Mouse (Mus musculus): ENCODE measurements around the gene Cops3. TPM values are rescaled to one million over a fixed set of nuclear protein-coding genes. Genes with fewer than 3 reads are reported as not detected.

The Cops3 gene
- polyA plus RNA-seq, 1 experiment: 24.5 TPM

DNA sequence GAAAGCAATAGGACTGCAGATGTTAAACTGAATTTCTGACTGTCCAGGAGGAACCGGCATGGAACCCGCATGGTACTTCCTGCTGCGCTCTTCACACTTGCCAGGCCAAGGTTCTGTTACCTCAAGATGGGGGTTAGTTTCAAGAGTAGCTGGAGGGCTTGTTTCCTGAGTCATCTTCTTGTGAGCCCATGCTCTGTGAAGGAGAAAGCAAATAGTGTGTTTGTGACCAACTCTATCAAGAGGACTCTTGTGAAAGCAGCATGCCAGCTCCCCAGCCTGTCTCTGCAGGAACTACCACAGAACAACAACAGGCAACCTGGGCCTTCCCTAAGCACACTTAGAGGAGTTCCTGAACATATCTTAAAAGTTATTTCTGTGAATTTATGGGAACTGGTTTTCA lies 21.7 kb downstream of the Cops3 start:
- TF ChIP-seq GATA1 (IDR thresholded peaks at IDR 0.05; ENCODE audit: low read length): no peak

DNA sequence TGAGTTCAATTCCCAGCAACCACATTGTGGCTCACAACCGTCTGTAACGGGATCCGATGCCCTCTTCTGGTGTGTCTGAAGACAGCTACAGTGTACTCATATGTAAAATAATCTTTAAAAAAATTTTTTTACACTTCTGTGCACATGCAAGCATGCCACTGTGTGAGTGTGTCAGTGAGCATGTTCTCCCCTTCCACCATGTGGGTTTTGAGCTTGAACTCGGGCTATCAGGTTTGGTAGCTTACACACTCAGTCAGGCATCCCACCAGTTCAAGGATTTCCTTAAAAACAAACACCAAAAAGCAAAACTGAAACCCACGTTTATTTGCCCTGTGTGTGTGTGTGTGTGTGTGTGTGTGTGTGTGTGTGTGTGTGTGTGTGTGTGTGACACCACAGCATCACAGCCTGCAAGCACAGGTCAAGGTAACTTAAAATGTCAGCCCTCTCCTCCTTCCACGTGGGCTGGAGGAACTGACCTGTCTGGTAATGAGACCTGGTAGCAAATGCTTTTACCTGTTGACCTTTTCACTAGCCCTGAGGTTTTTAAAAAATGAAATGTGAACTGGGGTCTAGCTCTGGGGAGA lies 24.1 kb downstream of the Cops3 start:
- TF ChIP-seq GATA1 (IDR thresholded peaks at IDR 0.05; ENCODE audit: low read length): no peak

DNA sequence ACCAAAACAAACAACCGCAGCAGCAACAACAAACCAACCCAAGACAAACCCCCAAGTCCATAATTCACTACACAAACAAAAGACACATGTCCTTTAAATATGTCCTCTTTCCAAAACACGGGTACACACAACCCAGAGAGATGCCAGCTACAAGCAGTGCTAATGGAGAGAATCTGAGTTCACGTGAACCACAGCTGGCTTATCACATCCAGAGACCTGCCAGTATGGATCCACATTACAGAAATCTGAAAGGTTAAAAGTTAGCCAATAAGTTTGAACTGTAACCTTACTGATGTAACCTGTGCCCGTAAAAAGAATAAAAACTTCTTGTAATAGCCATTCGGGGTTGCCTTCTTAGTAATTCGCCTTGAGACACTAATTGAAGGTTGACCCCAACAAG lies 24.7 kb downstream of the Cops3 start:
- TF ChIP-seq GATA1 (IDR thresholded peaks at IDR 0.05; ENCODE audit: low read length): no peak

DNA sequence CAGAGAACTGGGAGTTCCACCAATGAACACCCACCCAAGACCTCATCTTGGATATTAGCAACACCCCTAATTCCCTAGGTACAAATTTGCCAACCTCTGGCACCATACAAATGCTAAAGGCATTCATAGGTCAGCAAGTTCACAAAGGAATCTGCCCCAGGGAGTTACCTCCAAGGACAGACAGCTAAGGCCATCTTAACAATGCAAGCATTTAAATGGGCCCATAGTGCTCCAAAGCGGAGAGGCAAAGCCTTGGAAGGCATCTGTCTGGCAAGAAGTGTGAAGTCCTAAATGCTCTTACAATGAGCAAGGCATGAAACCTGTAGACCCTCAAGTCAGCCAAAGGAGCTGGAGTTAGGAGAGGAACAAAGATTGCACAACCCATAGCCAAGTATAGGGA lies 25.3 kb downstream of the Cops3 start:
- TF ChIP-seq GATA1 (IDR thresholded peaks at IDR 0.05; ENCODE audit: low read length): no peak

DNA sequence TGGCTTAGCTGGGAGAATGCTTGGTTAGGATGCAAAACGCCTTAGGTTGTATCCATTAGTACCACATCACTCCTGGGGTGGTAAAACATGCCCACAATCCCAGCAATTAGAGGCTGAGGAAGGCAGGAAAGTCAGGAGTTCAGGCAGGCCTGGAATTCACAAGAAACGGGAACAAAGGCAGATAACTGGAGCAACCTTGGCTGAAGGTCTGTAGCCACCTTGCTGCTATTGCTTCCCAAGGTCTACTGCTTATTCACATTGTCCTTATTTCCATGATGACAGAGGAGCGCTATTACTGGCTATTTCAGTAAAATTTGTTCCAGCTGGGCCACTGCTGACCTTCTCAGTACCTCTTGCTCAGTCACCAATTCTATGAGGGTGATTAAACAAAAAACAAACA lies 26.4 kb downstream of the Cops3 start:
- TF ChIP-seq GATA1 (IDR thresholded peaks at IDR 0.05; ENCODE audit: low read length): no peak

DNA sequence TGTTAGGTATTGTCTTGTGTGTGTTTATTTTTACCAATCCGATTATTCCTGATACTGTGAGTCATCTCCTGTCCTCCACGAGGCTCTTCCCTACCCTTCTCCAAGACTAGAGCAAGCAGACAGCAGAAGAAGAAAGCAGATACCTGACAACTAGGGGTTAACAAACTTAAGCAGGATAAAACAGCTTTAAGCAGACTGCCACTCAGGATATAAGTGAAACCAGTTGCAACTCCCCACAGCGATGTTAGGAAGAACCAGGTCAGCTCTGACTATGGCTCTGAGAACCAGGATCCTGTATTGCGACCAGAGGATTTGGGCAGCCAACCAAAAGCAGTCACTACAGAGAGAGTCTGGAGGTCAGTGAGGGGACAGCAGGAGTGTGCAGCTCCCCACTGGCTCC lies 28.4 kb downstream of the Cops3 start:
- no peak for TF ChIP-seq GATA1 (IDR thresholded peaks at IDR 0.05; ENCODE audit: low read length)

DNA sequence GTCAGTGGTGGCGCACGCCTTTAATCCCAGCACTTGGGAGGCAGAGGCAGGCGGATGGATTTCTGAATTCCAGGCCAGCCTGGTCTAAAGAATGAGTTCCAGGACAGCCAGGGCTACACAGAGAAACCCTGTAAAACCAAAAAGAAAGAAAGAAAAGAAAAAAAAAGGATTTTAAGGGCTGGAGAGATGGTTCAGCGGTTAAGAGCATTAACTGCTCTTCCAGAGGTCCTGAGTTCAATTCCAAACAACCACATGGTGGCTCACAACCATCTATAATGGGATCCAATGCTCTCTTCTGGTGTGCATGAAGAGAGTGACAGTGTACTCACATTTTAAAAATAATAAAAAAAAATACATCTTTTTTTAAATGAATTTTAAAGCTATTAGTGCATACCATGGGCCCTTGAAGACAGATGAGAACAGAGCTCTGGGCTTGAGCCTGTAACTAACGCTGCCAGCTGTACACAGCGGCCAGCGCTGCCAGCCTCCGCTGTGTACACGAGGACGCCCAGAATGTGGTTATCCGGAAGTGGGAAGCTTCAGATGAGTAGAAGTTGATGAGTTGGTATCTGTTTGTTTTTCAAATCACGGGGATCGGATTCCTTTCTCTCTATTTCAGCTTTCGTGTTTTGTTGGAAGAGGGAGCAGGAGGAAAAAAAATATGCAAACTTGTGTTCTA lies 29.0 kb downstream of the Cops3 start:
- TF ChIP-seq GATA1 (IDR thresholded peaks at IDR 0.05; ENCODE audit: low read length): no peak

DNA sequence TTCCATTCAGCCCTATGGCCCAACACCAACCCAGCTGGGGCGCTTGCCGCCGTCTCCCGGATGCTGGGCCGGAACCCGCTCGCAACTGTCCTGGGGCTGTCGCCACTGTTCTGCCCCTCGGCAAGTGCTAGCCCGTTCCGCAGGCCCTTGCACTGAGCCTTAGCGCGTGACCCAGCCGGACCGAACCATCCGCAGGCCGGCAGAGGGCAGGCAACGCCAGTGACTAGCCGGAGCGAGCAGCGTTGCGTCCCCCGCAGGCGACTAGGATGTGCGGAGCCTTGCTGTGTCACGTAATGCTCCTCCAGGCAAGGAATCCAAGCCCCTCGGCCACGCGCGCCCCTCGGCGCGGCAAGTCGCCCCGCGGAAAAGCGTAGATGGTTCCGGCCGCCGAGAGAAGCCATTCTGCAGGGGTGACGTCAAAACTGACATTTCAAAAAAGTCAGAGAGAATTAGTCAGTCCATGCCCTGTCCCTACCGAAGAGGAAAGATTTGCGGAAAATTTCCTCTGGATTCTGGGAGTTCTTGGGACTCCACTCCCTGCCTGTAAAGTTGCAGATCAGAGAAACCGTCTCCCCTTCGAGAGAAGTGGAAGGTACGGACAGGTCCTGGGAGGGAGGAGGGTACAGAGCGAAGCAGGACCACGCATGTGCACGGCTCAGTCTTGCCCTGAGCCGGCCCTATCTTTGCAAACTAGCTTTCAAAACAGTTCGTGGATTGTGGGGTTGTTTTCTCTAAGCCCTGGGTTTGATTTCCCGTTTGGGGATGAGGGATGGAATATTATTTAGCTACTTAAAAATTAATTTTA lies 29.8 kb downstream of the Cops3 start, which contains the start of gene Flcn:
Flcn (minus strand) TSS at position 347 of the 805 bp plus-strand sequence.
- TF ChIP-seq GATA1 (IDR thresholded peaks at IDR 0.05; ENCODE audit: low read length): no peak

DNA sequence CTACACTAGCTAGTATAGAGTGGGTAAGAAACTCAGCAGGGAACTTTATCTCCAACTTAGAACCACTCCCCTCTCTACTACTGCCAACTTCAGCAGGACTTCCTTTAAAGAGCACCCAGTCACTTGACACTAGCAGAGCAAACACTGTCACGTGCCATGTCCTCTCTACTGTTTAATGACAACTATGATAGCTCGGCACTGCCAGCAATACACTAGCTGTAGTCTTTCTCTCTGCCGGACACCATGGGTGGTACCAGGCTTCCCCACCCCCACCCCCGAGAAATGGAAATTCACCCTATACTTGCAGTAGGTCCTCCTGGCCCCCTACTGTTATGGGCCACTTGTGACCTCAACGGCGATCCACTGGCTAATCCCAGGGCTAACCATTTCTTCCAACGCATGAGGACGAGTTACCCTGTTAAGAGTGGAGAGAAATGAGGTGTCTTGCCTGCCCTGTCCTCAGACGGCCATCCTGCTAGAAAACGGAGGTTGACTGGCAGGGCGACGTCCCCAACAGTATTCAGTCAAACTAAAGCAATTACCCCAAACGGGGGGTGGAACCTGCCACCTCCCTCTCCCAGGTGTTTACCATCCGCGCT lies 30.5 kb downstream of the Cops3 start:
- TF ChIP-seq GATA1 (IDR thresholded peaks at IDR 0.05; ENCODE audit: low read length): no peak

DNA sequence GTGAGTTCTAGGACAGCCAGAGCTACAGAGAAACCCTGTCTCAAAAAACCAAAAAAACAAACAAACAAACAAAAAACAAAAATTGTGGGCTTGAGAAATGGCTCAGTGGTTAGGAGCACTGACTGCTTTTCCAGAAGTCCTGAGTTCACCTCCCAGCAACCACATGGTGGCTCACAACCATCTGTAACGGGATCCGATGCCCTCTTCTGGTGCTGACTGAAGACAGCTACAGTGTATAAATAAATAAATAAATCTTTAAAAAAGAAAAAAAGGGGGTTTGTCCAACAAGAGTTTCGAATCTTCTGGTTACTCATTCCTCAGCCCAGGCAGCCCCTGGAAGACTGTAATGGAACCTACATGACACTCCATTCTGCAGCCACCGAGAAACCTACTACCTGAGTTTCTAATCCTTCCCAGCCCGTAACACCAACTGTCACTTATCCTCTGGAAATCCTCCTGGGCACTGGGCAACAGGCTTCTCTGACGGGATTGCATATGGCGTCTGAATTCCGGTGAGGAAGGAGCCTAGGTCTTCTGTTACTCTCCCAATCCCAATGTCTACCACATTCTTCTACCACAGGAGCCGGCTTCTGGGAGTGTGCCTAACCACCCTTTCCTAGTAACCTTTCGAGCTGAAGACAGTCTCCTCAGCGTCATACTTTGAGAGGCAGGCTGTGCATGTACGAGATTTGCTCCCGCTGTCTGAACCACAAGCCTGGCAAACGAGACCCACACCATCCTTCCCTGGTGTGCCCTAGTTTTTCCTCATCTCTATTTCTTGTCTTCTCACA lies 31.3 kb downstream of the Cops3 start:
- TF ChIP-seq GATA1 (IDR thresholded peaks at IDR 0.05; ENCODE audit: low read length): no peak

DNA sequence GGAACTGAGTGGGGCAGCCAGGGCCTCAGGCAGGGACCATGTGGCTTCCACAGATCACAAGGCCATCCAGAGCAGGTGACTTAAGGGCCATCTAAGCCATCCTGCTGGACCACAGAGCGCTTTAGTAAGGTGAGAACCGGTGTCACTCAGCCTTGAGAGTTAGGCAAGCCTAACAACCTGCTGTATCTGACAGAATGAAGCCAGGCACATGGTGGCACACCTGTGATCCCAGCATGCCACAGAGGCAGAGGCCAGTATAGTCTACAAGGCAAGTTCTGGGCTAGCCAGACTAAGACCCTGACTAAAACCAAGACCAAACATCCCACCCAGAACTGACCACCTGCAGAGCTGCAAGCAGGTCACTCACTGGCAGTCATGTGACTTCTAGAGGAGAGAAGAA lies 34.0 kb downstream of the Cops3 start:
- no peak for TF ChIP-seq GATA1 (IDR thresholded peaks at IDR 0.05; ENCODE audit: low read length)

DNA sequence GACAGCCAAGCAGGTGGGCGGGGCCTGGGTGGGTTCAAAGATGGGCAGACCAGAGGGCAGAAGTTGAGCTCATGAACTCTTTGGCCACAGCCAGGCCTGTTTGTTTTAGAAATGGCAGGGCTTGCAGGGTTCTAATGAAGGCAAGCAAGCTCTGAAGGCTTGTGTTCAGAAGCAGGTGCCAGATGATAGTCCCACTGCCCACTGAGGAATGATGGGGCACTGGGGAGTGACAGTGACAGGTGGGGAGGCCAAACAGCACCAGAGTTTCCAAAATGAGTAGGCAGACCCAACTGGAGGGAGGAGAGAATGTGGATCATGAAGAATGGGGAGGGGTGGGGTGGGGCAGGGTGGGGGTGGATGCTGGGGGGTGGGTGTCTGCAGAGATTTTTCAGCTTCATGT lies 34.4 kb downstream of the Cops3 start:
- no peak for TF ChIP-seq GATA1 (IDR thresholded peaks at IDR 0.05; ENCODE audit: low read length)

DNA sequence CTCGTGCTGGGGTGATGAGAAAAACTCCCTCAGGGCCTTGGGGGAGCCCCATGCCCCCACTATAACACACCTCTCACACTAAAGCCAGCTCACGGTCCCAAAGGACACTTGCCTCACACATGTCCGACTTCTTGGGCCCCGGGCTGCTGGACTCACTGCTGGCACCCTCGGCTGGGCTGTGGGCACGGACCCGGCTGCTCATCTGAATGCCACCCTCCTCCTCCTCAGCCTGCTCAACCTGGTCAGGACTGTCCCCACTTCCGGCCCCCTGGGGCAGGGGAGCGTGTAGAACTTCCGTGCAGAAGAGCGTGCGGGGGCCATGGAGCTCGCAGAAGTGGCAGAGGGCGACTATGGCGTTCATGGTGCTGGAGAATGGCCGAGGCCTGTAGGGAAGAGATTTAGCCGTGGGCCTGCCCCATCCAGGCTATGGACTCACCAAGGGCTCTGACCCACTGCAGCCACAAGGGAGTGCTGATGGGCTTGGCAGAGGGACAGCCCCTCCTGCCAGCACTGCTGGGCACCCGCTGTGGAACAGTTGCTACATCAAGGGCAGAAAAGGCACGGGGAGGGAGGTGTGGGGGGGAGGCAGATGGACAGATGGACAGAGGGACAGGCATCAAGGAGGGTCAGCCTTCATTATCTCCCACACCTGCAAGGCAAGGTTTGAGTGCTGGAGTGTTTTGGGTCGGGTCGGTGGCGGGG lies 35.1 kb downstream of the Cops3 start:
- no peak for TF ChIP-seq GATA1 (IDR thresholded peaks at IDR 0.05; ENCODE audit: low read length)

DNA sequence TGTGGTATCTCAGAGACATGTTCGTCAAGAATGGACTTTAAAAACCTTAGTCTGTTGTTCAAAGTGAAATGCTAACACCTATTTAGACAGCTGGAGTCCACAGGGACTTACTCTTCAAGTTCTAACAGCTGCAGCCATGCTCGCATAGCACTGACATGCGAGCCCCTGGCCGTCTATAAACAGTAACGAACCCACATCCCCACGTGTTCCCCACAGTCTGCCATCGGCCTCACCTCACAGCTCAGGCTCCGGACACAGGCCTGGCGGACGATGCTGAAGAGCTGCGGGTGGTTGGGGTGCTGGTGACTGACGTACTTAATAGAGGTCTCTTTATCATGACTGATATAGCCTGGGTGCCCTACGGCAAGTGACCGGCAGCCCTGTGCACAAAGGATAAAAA lies 36.1 kb downstream of the Cops3 start:
- no peak for TF ChIP-seq GATA1 (IDR thresholded peaks at IDR 0.05; ENCODE audit: low read length)

DNA sequence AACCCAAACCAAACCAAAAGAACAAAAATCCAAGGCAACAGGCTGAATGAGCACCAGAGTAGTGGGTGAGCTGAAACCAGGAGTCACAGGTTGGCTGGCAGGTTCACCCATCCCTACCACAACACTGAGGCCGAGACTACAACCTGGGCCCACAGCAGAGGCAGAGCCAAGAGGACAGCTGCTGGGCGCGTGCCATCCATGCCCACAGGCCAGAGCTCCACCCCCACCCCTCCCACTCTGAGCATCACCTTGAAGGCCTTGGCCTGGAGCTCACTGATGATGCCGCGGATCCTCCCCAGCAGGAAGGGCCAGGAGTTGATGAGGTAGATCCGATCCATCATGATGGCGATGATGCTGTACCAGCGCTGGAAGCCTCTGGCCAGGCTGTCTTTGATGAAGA lies 37.8 kb downstream of the Cops3 start:
- TF ChIP-seq GATA1 (IDR thresholded peaks at IDR 0.05; ENCODE audit: low read length): no peak
